Mouse (Mus musculus) forebrain, postnatal 0 days (tissue): Measurements from ENCODE around the gene Lmcd1. TPM values are rescaled to one million over a fixed set of nuclear protein-coding genes. Genes with fewer than 3 reads are reported as not detected.
A peak's percentile ranks its signal among the peaks of the same experiment; 100 is the strongest.
"Not testable (repeated sequence)": the region's sequence is repeated elsewhere in the genome, so short reads cannot be mapped to it uniquely, and the experiment has no call there.

Source experiments
- ATAC-seq: fragments of 200-750 bp; cut with Nextera tagmentation; 2 replicates; pipeline ENCODE4 v1.8.0; 2017; ENCODE audit warnings: mild to moderate bottlenecking, moderate library complexity
- DNase-seq: peaks from one replicate; pipeline ENCODE4 v3.0.0-alpha.2; 2015
- H3K27ac ChIP-seq: fragments of 300-500 bp; sonication (generic); 2 replicates; pipeline ENCODE4 v1.5.1; 2014; ENCODE audit warnings: low read depth, mild to moderate bottlenecking, antibody characterized with exemption, low read length, moderate library complexity, mixed read lengths
- H3K27me3 ChIP-seq: fragments of 300-500 bp; sonication (generic); 2 replicates; pipeline ENCODE4 v1.6.1; 2014; ENCODE audit warnings: mild to moderate bottlenecking, low read length, mixed read lengths; ENCODE audit not compliant: insufficient read depth
- H3K36me3 ChIP-seq: fragments of 300-500 bp; sonication (generic); 2 replicates; pipeline ENCODE4 v1.6.1; 2014; ENCODE audit warnings: mild to moderate bottlenecking, moderate library complexity; ENCODE audit not compliant: insufficient read depth
- H3K4me1 ChIP-seq: fragments of 300-500 bp; sonication (generic); 2 replicates; pipeline ENCODE4 v1.6.1; 2014; ENCODE audit warnings: antibody characterized with exemption; ENCODE audit not compliant: insufficient read depth
- H3K4me2 ChIP-seq: fragments of 300-500 bp; sonication (generic); 2 replicates; pipeline ENCODE4 v1.6.1; 2014; ENCODE audit warnings: low read depth, mild to moderate bottlenecking, moderate library complexity
- H3K4me3 ChIP-seq: fragments of 300-500 bp; sonication (generic); 2 replicates; pipeline ENCODE4 v1.5.1; 2014; ENCODE audit warnings: low read depth, low read length, mixed read lengths
- H3K9ac ChIP-seq: fragments of 300-500 bp; sonication (generic); 2 replicates; pipeline ENCODE4 v1.6.1; 2014; ENCODE audit warnings: mild to moderate bottlenecking
- H3K9me3 ChIP-seq: fragments of 300-500 bp; sonication (generic); 2 replicates; pipeline ENCODE4 v1.6.1; 2016; ENCODE audit warnings: low read length
- CTCF ChIP-seq: sonication (generic); IDR thresholded peaks from 2 replicates; pipeline ENCODE4 v1.5.1; 2016; ENCODE audit warnings: antibody characterized with exemption, control low read depth, low read depth
- WGBS: fragments of 180-500 bp; shearing (Covaris S2); extraction: QIAGEN DNeasy Blood & Tissue Kit; methylation state at CpG from one replicate; pipeline ENCODE4 v1.1.7; 2014; 5-methylcytosine and 5-hydroxymethylcytosine counted together
- polyA plus RNA-seq: library from polyadenylated mRNA; unstranded; fragments of >200 nt; fragmentation: Nextera tagmentation; extraction: Ambion mirVana; gene quantifications from 2 replicates; pipeline ENCODE4 v1.2.1, GENCODE M21; 2015
- total RNA-seq: library from RNA; depleted of rRNA; stranded (reverse); fragments of >200 nt; gene quantifications from 2 replicates; pipeline ENCODE4 v1.2.3, GENCODE M21; 2014; rRNA removed

The Lmcd1 gene
- total RNA-seq (6.8 and 6.9 TPM in 2 replicates), polyA plus RNA-seq (7.3 and 8.4 TPM in 2 replicates)

DNA sequence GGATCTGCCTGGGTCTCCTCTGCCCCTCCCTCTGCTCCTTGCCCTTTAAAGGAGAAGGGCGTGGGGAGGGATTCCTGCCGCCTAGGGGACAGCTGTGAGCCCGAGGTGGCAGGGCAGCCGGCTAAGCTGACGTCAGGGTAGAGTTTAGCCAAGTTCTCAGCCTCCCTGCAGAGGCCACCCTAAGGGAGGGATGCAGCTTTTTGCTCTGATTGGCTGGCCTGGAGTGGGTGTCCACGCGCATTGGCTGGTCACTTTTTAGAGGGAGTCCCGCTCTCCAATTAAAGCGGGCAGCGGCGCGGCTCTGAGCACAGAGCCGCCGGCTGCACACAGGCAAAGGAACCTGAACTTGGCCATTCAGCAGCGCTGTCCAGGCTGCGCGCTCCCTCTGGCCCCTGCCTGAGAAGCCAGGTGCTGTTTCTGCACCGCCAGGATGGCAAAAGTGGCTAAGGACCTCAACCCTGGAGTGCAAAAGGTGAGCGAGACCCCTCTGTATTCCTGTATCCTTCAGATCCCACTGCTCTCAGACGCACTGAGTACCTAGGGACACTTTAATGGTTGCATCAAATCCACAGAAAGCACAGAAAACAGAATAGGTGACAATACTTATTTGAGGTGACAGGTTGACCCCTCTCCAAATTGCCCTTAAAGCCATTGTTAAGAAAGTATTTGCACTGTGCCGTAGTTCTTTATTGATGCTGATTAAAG, at the start of gene Lmcd1:
TSS of gene Lmcd1 (plus strand) at position 258 of the 705 bp plus-strand sequence.
- Histone ChIP-seq H3K9ac (no peak within 1 kb of the TSS), H3K27ac (no peak within 1 kb of the TSS), H3K36me3 (no peaks in the 10 kb centered on the region), H3K9me3 (no peaks in the 10 kb centered on the region), H3K4me1 (no peaks in the 10 kb centered on the region), H3K27me3 (no peaks in the 10 kb centered on the region), H3K4me2 (peak within 1 kb of the TSS; percentile 55), H3K4me3 (peak within 1 kb of the TSS; percentile 23)
- TF ChIP-seq CTCF, result no peak
- DNase-seq, result peak; percentile 79
- ATAC-seq, result peak; percentile 93
- WGBS, result 1% methylated on average over 21 of the region's 21 CpGs

DNA sequence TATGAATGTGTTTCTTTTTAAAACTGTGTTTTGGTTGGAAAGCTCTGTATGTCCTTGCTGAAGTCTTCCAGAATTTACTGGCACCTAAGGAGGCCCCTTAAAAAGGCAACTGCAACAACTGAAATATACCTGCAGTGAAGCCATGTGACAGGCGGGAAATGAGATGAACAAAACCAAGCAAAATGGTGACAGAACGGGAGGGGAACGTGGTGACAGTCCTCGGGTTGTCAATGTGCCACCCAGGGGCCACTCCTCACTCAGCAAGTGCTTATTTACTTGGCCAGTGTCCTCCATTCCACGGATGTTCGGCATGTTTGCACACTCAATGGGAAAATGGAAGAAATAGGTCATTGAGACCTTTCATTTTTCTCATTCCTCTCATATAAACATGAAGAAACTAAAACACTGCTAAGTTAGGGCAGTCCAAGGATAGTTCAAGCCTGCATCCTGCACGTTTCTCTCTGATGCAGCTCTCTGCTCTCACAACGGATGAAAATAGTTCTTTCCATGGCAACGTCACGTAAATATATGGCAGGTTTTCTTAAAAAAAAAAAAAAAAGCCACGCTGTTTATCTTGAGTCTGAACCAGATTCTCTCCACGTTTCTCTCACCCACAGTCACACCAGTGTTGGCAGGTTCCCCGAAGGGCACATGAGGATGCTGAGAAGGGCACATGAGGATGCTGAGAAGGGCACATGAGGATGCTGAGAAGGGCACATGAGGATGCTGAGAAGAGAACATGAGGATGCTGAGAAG, 49.5 kb upstream of the Lmcd1 start:
- no peaks in the 10 kb centered on the region for H3K4me1 ChIP-seq
- DNase-seq (no peak), ATAC-seq (peak; percentile 27; the same call in 1 of the 2 replicates)
- no peak overlapping the region for H3K4me2 ChIP-seq
- no peaks in the 10 kb centered on the region for H3K27me3 ChIP-seq
- TF ChIP-seq CTCF, result no peak
- H3K9ac ChIP-seq, result no peak overlapping the region
- 79% methylated on average over 13 of the region's 13 CpGs for WGBS
- H3K4me3 ChIP-seq, result no peak overlapping the region
- H3K36me3 ChIP-seq, result no peaks in the 10 kb centered on the region
- no peaks in the 10 kb centered on the region for H3K9me3 ChIP-seq
- no peak overlapping the region for H3K27ac ChIP-seq

DNA sequence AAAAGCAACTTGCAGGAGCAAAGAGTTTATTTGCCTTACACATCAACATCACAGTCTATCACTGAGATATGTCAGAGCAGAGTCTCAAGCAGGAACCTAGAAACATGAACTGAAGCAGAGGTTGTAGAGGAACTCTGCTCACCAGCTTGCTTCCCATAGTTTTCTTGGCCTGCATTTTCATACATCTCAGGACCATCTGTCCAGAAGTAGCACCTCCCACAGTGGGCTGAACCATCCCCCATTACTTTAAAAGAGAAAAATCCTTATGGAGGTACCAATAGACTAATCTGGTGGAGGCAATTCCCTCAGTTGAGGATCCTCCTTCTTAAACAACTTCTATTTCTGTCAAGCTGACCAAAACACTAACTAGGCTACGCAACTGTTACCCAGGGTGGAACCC, 36.8 kb upstream of the Lmcd1 start:
- Histone ChIP-seq H3K4me2 (no peak overlapping the region), H3K27ac (no peak overlapping the region), H3K27me3 (no peaks in the 10 kb centered on the region), H3K9ac (no peak overlapping the region), H3K4me1 (no peaks in the 10 kb centered on the region), H3K36me3 (no peaks in the 10 kb centered on the region), H3K9me3 (no peaks in the 10 kb centered on the region), H3K4me3 (no peak overlapping the region)
- TF ChIP-seq CTCF, result no peak
- DNase-seq (no peak), ATAC-seq (no peak)
- WGBS, result 95% methylated on average over 1 of the region's 1 CpGs

DNA sequence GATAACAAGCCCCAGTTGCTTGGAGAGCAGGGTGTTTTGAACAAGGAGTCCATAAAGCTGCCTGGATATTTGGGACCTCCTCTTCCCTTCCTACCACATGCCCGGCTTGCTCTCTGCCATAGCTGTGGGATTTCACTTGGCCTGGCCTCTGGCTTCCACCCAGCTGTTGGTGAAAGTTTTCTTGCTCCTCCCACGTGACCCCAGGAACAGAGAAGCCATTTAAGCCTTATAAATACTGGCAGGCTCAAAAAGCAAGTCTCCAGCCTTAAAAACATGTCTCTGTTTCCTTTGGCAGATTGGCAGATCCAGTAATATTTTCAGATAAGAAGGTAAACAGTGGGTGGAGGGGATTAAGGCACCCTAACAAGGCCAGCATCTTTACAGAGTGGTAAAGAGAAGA, 31.3 kb upstream of the Lmcd1 start:
- Histone ChIP-seq H3K9ac (no peak overlapping the region), H3K4me1 (no peaks in the 10 kb centered on the region), H3K9me3 (no peaks in the 10 kb centered on the region), H3K4me3 (no peak overlapping the region), H3K36me3 (no peaks in the 10 kb centered on the region), H3K27ac (no peak overlapping the region), H3K27me3 (no peaks in the 10 kb centered on the region), H3K4me2 (no peak overlapping the region)
- WGBS, result 64% methylated on average over 2 of the region's 2 CpGs
- DNase-seq (no peak), ATAC-seq (no peak)
- no peak for TF ChIP-seq CTCF

DNA sequence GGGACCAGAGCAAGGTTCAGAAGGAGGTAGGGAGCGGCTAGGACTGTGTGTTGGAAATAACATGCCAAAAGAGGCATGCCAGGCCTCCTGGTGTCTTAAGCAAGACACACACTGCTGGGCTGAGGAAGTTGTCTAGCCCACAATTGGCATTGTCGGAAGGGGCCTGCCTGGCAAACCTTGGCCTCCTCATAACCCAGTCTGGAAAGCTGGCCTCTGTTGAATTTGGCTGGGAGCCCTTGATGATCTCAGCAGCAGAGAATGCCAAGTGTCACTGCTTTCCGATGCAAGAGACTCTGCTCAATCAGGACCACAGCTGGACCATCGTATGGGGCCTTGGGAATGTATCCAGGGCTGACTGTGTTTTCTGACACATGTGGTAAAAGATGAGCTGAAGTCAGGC, 27.9 kb upstream of the Lmcd1 start:
- H3K4me3 ChIP-seq, result no peak overlapping the region
- no peak overlapping the region for H3K9ac ChIP-seq
- no peaks in the 10 kb centered on the region for H3K36me3 ChIP-seq
- ATAC-seq (peak; percentile 64; the same call in 1 of the 2 replicates), DNase-seq (peak; percentile 57)
- no peaks in the 10 kb centered on the region for H3K4me1 ChIP-seq
- H3K27ac ChIP-seq, result no peak overlapping the region
- no peak for TF ChIP-seq CTCF
- H3K4me2 ChIP-seq, result no peak overlapping the region
- H3K27me3 ChIP-seq, result no peaks in the 10 kb centered on the region
- no peaks in the 10 kb centered on the region for H3K9me3 ChIP-seq
- 30% methylated on average over 4 of the region's 4 CpGs for WGBS

DNA sequence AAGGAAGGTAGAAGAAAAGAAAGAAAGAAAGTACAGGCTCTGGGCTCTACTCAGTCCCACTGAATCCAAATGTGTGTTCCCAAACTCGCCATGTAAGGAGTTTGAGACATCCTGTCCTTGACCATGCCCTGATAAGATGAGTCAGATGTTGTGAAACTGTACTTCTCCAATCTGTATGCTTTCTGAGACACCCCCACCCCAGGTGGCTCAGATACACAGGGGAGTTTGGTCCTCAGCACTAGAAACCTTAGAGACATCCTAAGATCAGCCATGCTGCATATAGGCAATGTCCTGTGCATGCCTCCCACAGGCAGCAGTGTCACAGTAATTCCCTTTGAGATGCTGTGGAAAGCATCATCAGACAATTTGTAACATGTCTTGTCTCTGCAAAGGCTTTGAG, 26.9 kb upstream of the Lmcd1 start:
- no peaks in the 10 kb centered on the region for H3K9me3 ChIP-seq
- H3K9ac ChIP-seq, result no peak overlapping the region
- no peak overlapping the region for H3K27ac ChIP-seq
- no peak overlapping the region for H3K4me3 ChIP-seq
- no peak for DNase-seq
- TF ChIP-seq CTCF, result no peak
- no peaks in the 10 kb centered on the region for H3K36me3 ChIP-seq
- WGBS, result 83% methylated on average over 1 of the region's 1 CpGs
- H3K4me2 ChIP-seq, result no peak overlapping the region
- no peak for ATAC-seq
- no peaks in the 10 kb centered on the region for H3K4me1 ChIP-seq
- H3K27me3 ChIP-seq, result no peaks in the 10 kb centered on the region

DNA sequence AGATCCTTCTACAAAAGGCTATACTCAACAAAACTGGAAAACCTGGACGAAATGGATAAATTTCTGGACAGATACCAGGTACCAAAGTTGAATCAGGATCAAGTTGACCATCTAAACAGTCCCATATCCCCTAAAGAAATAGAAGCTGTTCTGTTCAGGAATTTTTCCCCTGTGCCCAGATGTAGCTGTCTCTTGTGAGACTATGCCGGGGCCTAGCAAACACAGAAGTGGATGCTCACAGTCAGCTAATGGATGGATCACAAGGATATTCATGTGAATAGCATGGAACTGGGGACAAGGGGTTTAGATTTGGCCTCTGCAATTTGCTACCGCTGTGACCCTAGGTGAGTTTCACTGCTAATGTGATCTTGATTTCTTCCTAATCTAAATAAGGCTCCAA, 19.6 kb upstream of the Lmcd1 start:
- WGBS, result 98% methylated on average over 2 of the region's 3 CpGs
- not testable (repeated sequence) for ATAC-seq, H3K9me3 ChIP-seq, DNase-seq, H3K4me3 ChIP-seq, H3K4me2 ChIP-seq, H3K27ac ChIP-seq, H3K4me1 ChIP-seq, H3K36me3 ChIP-seq, H3K27me3 ChIP-seq, H3K9ac ChIP-seq
